Mouse (Mus musculus): ENCODE measurements around the gene Dnaaf1. TPM values are rescaled to one million over a fixed set of nuclear protein-coding genes. Genes with fewer than 3 reads are reported as not detected.

The Dnaaf1 gene
- polyA plus RNA-seq, 1 experiment from 2014 or later = 0.16 TPM

GRCm38 (mm10) chr8:119635958-119636357 is 60.9 kb downstream of the Dnaaf1 start:
- 37% methylated on average over 2 of the region's 2 CpGs for WGBS
- Histone ChIP-seq H3K4me1 (replicated peaks) (peaks cover 15% of the 10 kb centered on the region), H3K36me3 (no peaks in the 10 kb centered on the region), H3K9ac (no peak overlapping the region), H3K4me3 (no peak overlapping the region), H3K27ac (no peak overlapping the region), H3K4me2 (no peak overlapping the region), H3K9me3 (replicated peaks) (no peaks in the 10 kb centered on the region), H3K27me3 (peaks cover 50% of the 10 kb centered on the region)
- no peak for ATAC-seq (replicated peaks; ENCODE audit: insufficient number of reproducible peaks, insufficient read depth, low FRiP score, low read depth)

GRCm38 (mm10) chr8:119636766-119637165 is 61.7 kb downstream of the Dnaaf1 start:
- Histone ChIP-seq H3K36me3 (no peaks in the 10 kb centered on the region), H3K9ac (no peak overlapping the region), H3K4me3 (no peak overlapping the region), H3K9me3 (replicated peaks) (no peaks in the 10 kb centered on the region), H3K27me3 (peaks cover 44% of the 10 kb centered on the region), H3K27ac (no peak overlapping the region), H3K4me2 (no peak overlapping the region), H3K4me1 (replicated peaks) (peaks cover 15% of the 10 kb centered on the region)
- WGBS = 54% methylated on average over 7 of the region's 7 CpGs
- no peak for ATAC-seq (replicated peaks; ENCODE audit: insufficient number of reproducible peaks, insufficient read depth, low FRiP score, low read depth)

- Histone ChIP-seq H3K4me3 (no peak overlapping the region), H3K27me3 (peaks cover 40% of the 10 kb centered on the region)
Measured at GRCm38 (mm10) chr8:119637381-119637780, 62.3 kb downstream of the Dnaaf1 start.

GRCm38 (mm10) chr8:119638261-119638660 is 63.2 kb downstream of the Dnaaf1 start:
- H3K9ac ChIP-seq = no peak overlapping the region
- peaks cover 15% of the 10 kb centered on the region for H3K4me1 ChIP-seq (replicated peaks)
- ATAC-seq (replicated peaks; ENCODE audit: insufficient number of reproducible peaks, insufficient read depth, low FRiP score, low read depth) = no peak
- no peak overlapping the region for H3K4me2 ChIP-seq
- H3K4me3 ChIP-seq = no peak overlapping the region
- 75% methylated on average over 6 of the region's 6 CpGs for WGBS
- peaks cover 31% of the 10 kb centered on the region for H3K27me3 ChIP-seq
- no peaks in the 10 kb centered on the region for H3K36me3 ChIP-seq
- H3K9me3 ChIP-seq (replicated peaks) = no peaks in the 10 kb centered on the region
- H3K27ac ChIP-seq = no peak overlapping the region

More at GRCm38 (mm10) chr8:119637381-119637780, 62.3 kb downstream of the Dnaaf1 start:
- peaks cover 15% of the 10 kb centered on the region for H3K4me1 ChIP-seq (replicated peaks)
- no peak overlapping the region for H3K27ac ChIP-seq
- no peaks in the 10 kb centered on the region for H3K36me3 ChIP-seq
- H3K9ac ChIP-seq = no peak overlapping the region
- no peaks in the 10 kb centered on the region for H3K9me3 ChIP-seq (replicated peaks)
- WGBS = 88% methylated on average over 4 of the region's 4 CpGs
- no peak overlapping the region for H3K4me2 ChIP-seq
- ATAC-seq (replicated peaks; ENCODE audit: insufficient number of reproducible peaks, insufficient read depth, low FRiP score, low read depth) = no peak

GRCm38 (mm10) chr8:119639798-119640197 is 64.8 kb downstream of the Dnaaf1 start:
- Histone ChIP-seq H3K4me1 (replicated peaks) (peaks cover 11% of the 10 kb centered on the region), H3K36me3 (no peaks in the 10 kb centered on the region), H3K4me2 (no peak overlapping the region), H3K27me3 (peaks cover 16% of the 10 kb centered on the region), H3K9ac (no peak overlapping the region), H3K9me3 (replicated peaks) (no peaks in the 10 kb centered on the region), H3K27ac (no peak overlapping the region), H3K4me3 (no peak overlapping the region)
- 70% methylated on average over 7 of the region's 7 CpGs for WGBS
- ATAC-seq (replicated peaks; ENCODE audit: insufficient number of reproducible peaks, insufficient read depth, low FRiP score, low read depth) = no peak

- WGBS = 62% methylated on average over 5 of the region's 5 CpGs
- Histone ChIP-seq H3K4me3 (no peak overlapping the region), H3K36me3 (no peaks in the 10 kb centered on the region), H3K9ac (no peak overlapping the region), H3K27me3 (peaks cover 9% of the 10 kb centered on the region), H3K4me2 (no peak overlapping the region), H3K9me3 (replicated peaks) (no peaks in the 10 kb centered on the region), H3K27ac (no peak overlapping the region), H3K4me1 (replicated peaks) (no peaks in the 10 kb centered on the region)
- no peak for ATAC-seq (replicated peaks; ENCODE audit: insufficient number of reproducible peaks, insufficient read depth, low FRiP score, low read depth)
Measured at GRCm38 (mm10) chr8:119641058-119641457, 66.0 kb downstream of the Dnaaf1 start.

GRCm38 (mm10) chr8:119642960-119643359 is 67.9 kb downstream of the Dnaaf1 start:
- H3K27ac ChIP-seq = no peak overlapping the region
- H3K9me3 ChIP-seq (replicated peaks) = no peaks in the 10 kb centered on the region; the same call in 1 of the 2 replicates
- ATAC-seq (replicated peaks; ENCODE audit: insufficient number of reproducible peaks, insufficient read depth, low FRiP score, low read depth) = no peak
- H3K27me3 ChIP-seq = no peaks in the 10 kb centered on the region
- no peaks in the 10 kb centered on the region for H3K4me1 ChIP-seq (replicated peaks)
- H3K4me2 ChIP-seq = no peak overlapping the region
- no peaks in the 10 kb centered on the region for H3K36me3 ChIP-seq
- no peak overlapping the region for H3K4me3 ChIP-seq
- 81% methylated on average over 1 of the region's 1 CpGs for WGBS
- no peak overlapping the region for H3K9ac ChIP-seq

GRCm38 (mm10) chr8:119644429-119644960 is 69.5 kb downstream of the Dnaaf1 start:
- Histone ChIP-seq H3K9ac (no peak overlapping the region), H3K27me3 (no peaks in the 10 kb centered on the region), H3K4me3 (no peak overlapping the region), H3K4me2 (no peak overlapping the region), H3K36me3 (no peaks in the 10 kb centered on the region), H3K9me3 (replicated peaks) (no peaks in the 10 kb centered on the region; the same call in 1 of the 2 replicates), H3K27ac (no peak overlapping the region), H3K4me1 (replicated peaks) (no peaks in the 10 kb centered on the region)
- WGBS = 80% methylated on average over 17 of the region's 17 CpGs
- ATAC-seq (replicated peaks; ENCODE audit: insufficient number of reproducible peaks, insufficient read depth, low FRiP score, low read depth) = no peak

GRCm38 (mm10) chr8:119644981-119645597 is 70.1 kb downstream of the Dnaaf1 start:
- WGBS = 67% methylated on average over 18 of the region's 18 CpGs
- Histone ChIP-seq H3K9ac (no peak overlapping the region), H3K9me3 (replicated peaks) (no peaks in the 10 kb centered on the region; the same call in 1 of the 2 replicates), H3K4me2 (no peak overlapping the region), H3K36me3 (no peaks in the 10 kb centered on the region), H3K4me3 (no peak overlapping the region), H3K4me1 (replicated peaks) (no peaks in the 10 kb centered on the region), H3K27me3 (no peaks in the 10 kb centered on the region), H3K27ac (no peak overlapping the region)
- ATAC-seq (replicated peaks; ENCODE audit: insufficient number of reproducible peaks, insufficient read depth, low FRiP score, low read depth) = no peak

- 81% methylated on average over 3 of the region's 3 CpGs for WGBS
- H3K27me3 ChIP-seq = no peaks in the 10 kb centered on the region
- H3K9me3 ChIP-seq (replicated peaks) = no peaks in the 10 kb centered on the region; the same call in 1 of the 2 replicates
- H3K36me3 ChIP-seq = no peaks in the 10 kb centered on the region
- H3K27ac ChIP-seq = no peak overlapping the region
- H3K4me3 ChIP-seq = no peak overlapping the region
- H3K9ac ChIP-seq = no peak overlapping the region
- H3K4me1 ChIP-seq (replicated peaks) = no peaks in the 10 kb centered on the region
- no peak for ATAC-seq (replicated peaks; ENCODE audit: insufficient number of reproducible peaks, insufficient read depth, low FRiP score, low read depth)
- no peak overlapping the region for H3K4me2 ChIP-seq
Measured at GRCm38 (mm10) chr8:119646197-119646596, 71.2 kb downstream of the Dnaaf1 start.

- no peak overlapping the region for H3K9ac ChIP-seq
- no peaks in the 10 kb centered on the region for H3K4me1 ChIP-seq (replicated peaks)
- WGBS = 81% methylated on average over 7 of the region's 7 CpGs
- no peak overlapping the region for H3K4me2 ChIP-seq
- no peak for ATAC-seq (replicated peaks; ENCODE audit: insufficient number of reproducible peaks, insufficient read depth, low FRiP score, low read depth)
- H3K36me3 ChIP-seq = no peaks in the 10 kb centered on the region
- no peak overlapping the region for H3K27ac ChIP-seq
- H3K27me3 ChIP-seq = no peaks in the 10 kb centered on the region
- no peaks in the 10 kb centered on the region; the same call in 1 of the 2 replicates for H3K9me3 ChIP-seq (replicated peaks)
- no peak overlapping the region for H3K4me3 ChIP-seq
Measured at GRCm38 (mm10) chr8:119646846-119647245, 71.8 kb downstream of the Dnaaf1 start.
